Mouse (Mus musculus) CH12.LX (cell line): ENCODE results near the gene Vps9d1. TPM values are rescaled to one million over a fixed set of nuclear protein-coding genes. Genes with fewer than 3 reads are reported as not detected.

Source experiments
- DNase-seq: peaks from one replicate; pipeline ENCODE4 v3.0.0-alpha.2; 2013; ENCODE audit errors: extremely low read depth
- H3K27ac ChIP-seq: 2 replicates; pipeline ENCODE4 v1.5.1; 2012; ENCODE audit warnings: low read depth, mild to moderate bottlenecking, control low read depth, moderate library complexity; ENCODE audit not compliant: insufficient read depth
- H3K27me3 ChIP-seq: replicated peaks from 2 replicates; pipeline ENCODE3; 2012; ENCODE audit warnings: inconsistent platforms
- H3K36me3 ChIP-seq, 2 experiments: replicated peaks in 1 of 2; 2 replicates each; pipeline versions ENCODE3 to v1.6.1; 2012; ENCODE audit warnings: inconsistent platforms in 1 of 2, low read length in 1 of 2, mild to moderate bottlenecking in 1 of 2, mixed read lengths in 1 of 2, moderate library complexity in 1 of 2; ENCODE audit not compliant: control insufficient read depth in 1 of 2, insufficient read depth in 1 of 2
- H3K4me1 ChIP-seq, 2 experiments: 2 replicates each; pipeline ENCODE4 v1.6.1; 2012; ENCODE audit warnings: inconsistent platforms in 1 of 2, moderate library complexity in 1 of 2; ENCODE audit not compliant: insufficient read depth in 2 of 2, control insufficient read depth in 1 of 2
- H3K4me2 ChIP-seq: 2 replicates; pipeline ENCODE4 v1.6.1; 2012; ENCODE audit warnings: low read depth, mild to moderate bottlenecking, control low read depth; ENCODE audit not compliant: poor library complexity, insufficient read depth, severe bottlenecking
- H3K4me3 ChIP-seq, 3 experiments: fragments of 150-350 bp in 1 of 3; sonication (generic) in 1 of 3; replicated peaks in 1 of 3; 2 replicates each; pipeline versions ENCODE3 to v1.5.1; 2011 to 2012; ENCODE audit warnings: low read depth in 2 of 3, low read length in 2 of 3, mild to moderate bottlenecking in 2 of 3, moderate library complexity in 2 of 3, control low read depth in 1 of 3, improper control_type of control experiment in 1 of 3, inconsistent platforms in 1 of 3, mixed read lengths in 1 of 3; ENCODE audit not compliant: poor library complexity in 1 of 3
- H3K79me2 ChIP-seq: replicated peaks from 2 replicates; pipeline ENCODE4 v1.6.1; 2012; ENCODE audit warnings: mild to moderate bottlenecking, moderate library complexity; ENCODE audit not compliant: control insufficient read depth, poor library complexity, insufficient read depth, severe bottlenecking; ENCODE audit errors: extremely low read depth
- H3K9ac ChIP-seq: 2 replicates; pipeline ENCODE4 v1.6.1; 2012; ENCODE audit warnings: low read depth, mild to moderate bottlenecking, control low read depth, moderate library complexity; ENCODE audit not compliant: insufficient read depth
- H3K9me3 ChIP-seq: replicated peaks from 2 replicates; pipeline ENCODE3; 2012; ENCODE audit warnings: low read length, inconsistent platforms, mixed read lengths
- BHLHE40 ChIP-seq: IDR thresholded peaks from 2 replicates; pipeline ENCODE4 v1.6.1; 2011; ENCODE audit warnings: mild to moderate bottlenecking, low read depth, low read length, improper control_type of control experiment
- ELF1 ChIP-seq: IDR thresholded peaks from 2 replicates; pipeline ENCODE4 v1.6.1; 2014; ENCODE audit warnings: low read depth, mild to moderate bottlenecking, inconsistent platforms, low read length, improper control_type of control experiment
- EP300 ChIP-seq: IDR thresholded peaks from 2 replicates; pipeline ENCODE4 v1.6.1; 2011; ENCODE audit warnings: low read length, improper control_type of control experiment
- ETS1 ChIP-seq: conservative IDR thresholded peaks from 2 replicates; pipeline ENCODE4 v1.6.1; 2012; ENCODE audit warnings: low read depth, mild to moderate bottlenecking, inconsistent platforms, low read length, improper control_type of control experiment, moderate library complexity
- IRF4 ChIP-seq: IDR thresholded peaks from 2 replicates; pipeline ENCODE4 v1.6.1; 2014; ENCODE audit warnings: low read depth, mild to moderate bottlenecking, inconsistent platforms, low read length, improper control_type of control experiment
- JUN ChIP-seq: IDR thresholded peaks from 2 replicates; pipeline ENCODE4 v1.6.1; 2011; ENCODE audit warnings: low read depth, mild to moderate bottlenecking, low read length, improper control_type of control experiment, moderate library complexity; ENCODE audit not compliant: insufficient read depth
- JUND ChIP-seq: conservative IDR thresholded peaks from 2 replicates; pipeline ENCODE4 v1.6.1; 2011; ENCODE audit warnings: low read depth, low read length, improper control_type of control experiment
- MEF2A ChIP-seq: IDR thresholded peaks from 2 replicates; pipeline ENCODE4 v1.6.1; 2014; ENCODE audit warnings: low read depth, mild to moderate bottlenecking, inconsistent platforms, low read length, improper control_type of control experiment, borderline replicate concordance
- MXI1 ChIP-seq: IDR thresholded peaks from 2 replicates; pipeline ENCODE4 v1.6.1; 2011; ENCODE audit warnings: mild to moderate bottlenecking, low read depth, low read length, improper control_type of control experiment
- MYC ChIP-seq: IDR thresholded peaks from 2 replicates; pipeline ENCODE4 v1.6.1; 2011; ENCODE audit warnings: low read depth, mild to moderate bottlenecking, improper control_type of control experiment, low read length
- NELFE ChIP-seq: IDR thresholded peaks from 2 replicates; pipeline ENCODE4 v1.6.1; 2011; ENCODE audit warnings: low read depth, low read length, improper control_type of control experiment
- POLR2A ChIP-seq: IDR thresholded peaks from 2 replicates; pipeline ENCODE4 v1.6.1; 2011; ENCODE audit warnings: low read depth, mild to moderate bottlenecking, improper control_type of control experiment, low read length
- RCOR1 ChIP-seq: conservative IDR thresholded peaks from 2 replicates; pipeline ENCODE4 v1.6.1; 2012; ENCODE audit warnings: low read depth, mild to moderate bottlenecking, inconsistent platforms, low read length, improper control_type of control experiment
- SIN3A ChIP-seq: IDR thresholded peaks from 2 replicates; pipeline ENCODE4 v1.6.1; 2012; ENCODE audit warnings: low read length, improper control_type of control experiment, inconsistent platforms
- TBP ChIP-seq: conservative IDR thresholded peaks from 2 replicates; pipeline ENCODE4 v1.6.1; 2011; ENCODE audit warnings: low read depth, low read length, improper control_type of control experiment
- TCF12 ChIP-seq: IDR thresholded peaks from 2 replicates; pipeline ENCODE4 v1.6.1; 2014; ENCODE audit warnings: low read depth, mild to moderate bottlenecking, inconsistent platforms, low read length, improper control_type of control experiment
- ZC3H11A ChIP-seq: IDR thresholded peaks from 2 replicates; pipeline ENCODE4 v1.6.1; 2012; ENCODE audit warnings: low read depth, mild to moderate bottlenecking, inconsistent platforms, low read length, improper control_type of control experiment
- ZKSCAN1 ChIP-seq: IDR thresholded peaks from 2 replicates; pipeline ENCODE4 v1.6.1; 2012; ENCODE audit warnings: low read depth, inconsistent platforms, low read length, improper control_type of control experiment, borderline replicate concordance
- dilution Hi-C: fragments of 300-500 bp; cut with MboI; formaldehyde crosslinking; loops from 2 replicates; pipeline ENCODE4 v1.14.3; 2020; ENCODE audit warnings: low sequenced_read_pairs; ENCODE audit not compliant: extremely low pct_unique_long_range_greater_than_20kb, extremely low pct_ligation_motif_present
- in situ Hi-C: fragments of 300-500 bp; cut with MboI; formaldehyde crosslinking; loops from 3 replicates; pipeline ENCODE4 v1.14.3; 2019; ENCODE audit warnings: low sequenced_read_pairs, low pct_ligation_motif_present, low pct_unique_long_range_greater_than_20kb, mixed read lengths
- polyA plus RNA-seq: library from polyadenylated mRNA; unstranded; fragments of >175 nt; gene quantifications from 2 replicates; pipeline ENCODE4 v1.2.1, GENCODE M21; 2012; ENCODE audit warnings: low read depth; ENCODE audit not compliant: insufficient read length
- total RNA-seq, 2 experiments: library from RNA; depleted of rRNA; stranded (reverse); fragments of 300-350 nt in 1 of 2; fragments of >200 nt in 1 of 2; gene quantifications; 2 replicates each; pipeline ENCODE4 v1.2.3; 2012 to 2014

The Vps9d1 gene
- total and polyA plus RNA-seq, 3 experiments: 2.8 to 9.7 (median 5.5) TPM

GRCm38 (mm10) chr8:123287362-123287761, 33.2 kb upstream of the Vps9d1 start:
- Histone ChIP-seq H3K27ac (peak overlapping the region; percentile 75), H3K4me3 (peak overlapping the region in 1 of 3 experiments; percentile 15), H3K36me3 (peaks cover 30 to 78% of the 10 kb centered on the region in 2 experiments), H3K9me3 (no peaks in the 10 kb centered on the region), H3K27me3 (no peaks in the 10 kb centered on the region), H3K79me2 (no peaks in the 10 kb centered on the region), H3K4me2 (peak overlapping the region; percentile 25; the same call in 1 of the 2 replicates), H3K9ac (no peak overlapping the region), H3K4me1 (peaks cover 17 to 39% of the 10 kb centered on the region in 2 experiments)
- peak; percentile 61 for DNase-seq
- in situ Hi-C loops (loop anchor here (5.0 kb wide), 1 partner anchor 40 kb away; no protein-coding TSS in a partner anchor), dilution Hi-C loops (no loop called here)
- TF ChIP-seq ZKSCAN1 (no peak), ZC3H11A (no peak), EP300 (peak; percentile 70), TCF12 (peak; percentile 50; the same call in 1 of the 2 replicates), RCOR1 (peak; percentile 75; the same call in 1 of the 2 replicates), ETS1 (peak; percentile 92), MYC (peak; percentile 59; the same call in 1 of the 2 replicates), SIN3A (peak; percentile 78), JUN (peak; percentile 59), IRF4 (peak; percentile 85), MEF2A (0 out of 2 replicates have a peak, but pooled peaks have one; percentile 31), POLR2A (peak; percentile 32; the same call in 1 of the 2 replicates), JUND (peak; percentile 66), TBP (no peak), BHLHE40 (peak; percentile 93), ELF1 (peak; percentile 54), NELFE (no peak), MXI1 (peak; percentile 63; the same call in 1 of the 2 replicates)

GRCm38 (mm10) chr8:123284493-123284892, 30.3 kb upstream of the Vps9d1 start:
- Histone ChIP-seq H3K27me3 (no peaks in the 10 kb centered on the region), H3K9ac (no peak overlapping the region), H3K4me1 (peaks cover 17 to 33% of the 10 kb centered on the region in 2 experiments), H3K36me3 (peaks cover 39 to 82% of the 10 kb centered on the region in 2 experiments), H3K9me3 (no peaks in the 10 kb centered on the region), H3K4me2 (no peak overlapping the region), H3K4me3 (peak overlapping the region in 1 of 3 experiments; percentile 27), H3K27ac (no peak overlapping the region), H3K79me2 (no peaks in the 10 kb centered on the region)
- dilution Hi-C loops: no loop called here
- in situ Hi-C loops: no loop called here
- no peak for DNase-seq
- TF ChIP-seq RCOR1: no peak
- no peak for TF ChIP-seq MYC
- TF ChIP-seq, all 38 proteins: peak for 0
